Mouse (Mus musculus) liver, adult 2 months (tissue): ENCODE measurements at regions not wholly inside any gene's neighbourhood (a gene's known extent, or its start where the extent isn't known, plus 50 kb on each side); places are given as distances from the start of the nearest gene placed in this dataset.

Experiments used
- CTCF ChIP-seq: fragments of 200-500 bp; IDR thresholded peaks from 2 replicates; pipeline ENCODE4 v1.5.1; 2011; ENCODE audit warnings: low read depth, low read length, control low read depth
- POLR2A ChIP-seq: fragments of 200-500 bp; IDR thresholded peaks from 2 replicates; pipeline ENCODE4 v1.6.1; 2011; ENCODE audit warnings: low read length, control low read depth; ENCODE audit not compliant: insufficient read depth; ENCODE audit errors: extremely low read depth

DNA sequence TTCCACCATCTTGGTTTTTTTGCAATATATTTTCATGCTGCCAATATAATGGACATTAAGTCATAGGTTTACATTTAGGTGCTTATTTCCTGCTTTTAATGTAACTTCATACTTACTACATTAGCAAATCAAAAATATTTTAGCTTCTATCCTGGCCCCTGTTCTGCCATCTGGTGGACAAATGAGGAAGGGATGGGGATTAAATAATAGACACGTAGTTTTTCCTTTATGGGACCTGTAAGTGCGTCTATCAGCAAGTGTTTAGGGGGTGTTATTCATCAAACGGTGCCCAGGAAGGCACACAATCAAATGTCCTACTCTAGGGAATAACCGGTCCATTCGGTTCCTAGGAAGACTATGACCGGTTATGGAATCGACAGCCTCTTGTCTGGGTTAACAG lies 160.6 kb upstream of the Ccdc122 start:
- TF ChIP-seq CTCF (0 out of 2 replicates have a peak, but pooled peaks have one; percentile 19), POLR2A (no peak)
